ENCODE assay signal across 15 mouse cellular contexts in the genomic region with DNA sequence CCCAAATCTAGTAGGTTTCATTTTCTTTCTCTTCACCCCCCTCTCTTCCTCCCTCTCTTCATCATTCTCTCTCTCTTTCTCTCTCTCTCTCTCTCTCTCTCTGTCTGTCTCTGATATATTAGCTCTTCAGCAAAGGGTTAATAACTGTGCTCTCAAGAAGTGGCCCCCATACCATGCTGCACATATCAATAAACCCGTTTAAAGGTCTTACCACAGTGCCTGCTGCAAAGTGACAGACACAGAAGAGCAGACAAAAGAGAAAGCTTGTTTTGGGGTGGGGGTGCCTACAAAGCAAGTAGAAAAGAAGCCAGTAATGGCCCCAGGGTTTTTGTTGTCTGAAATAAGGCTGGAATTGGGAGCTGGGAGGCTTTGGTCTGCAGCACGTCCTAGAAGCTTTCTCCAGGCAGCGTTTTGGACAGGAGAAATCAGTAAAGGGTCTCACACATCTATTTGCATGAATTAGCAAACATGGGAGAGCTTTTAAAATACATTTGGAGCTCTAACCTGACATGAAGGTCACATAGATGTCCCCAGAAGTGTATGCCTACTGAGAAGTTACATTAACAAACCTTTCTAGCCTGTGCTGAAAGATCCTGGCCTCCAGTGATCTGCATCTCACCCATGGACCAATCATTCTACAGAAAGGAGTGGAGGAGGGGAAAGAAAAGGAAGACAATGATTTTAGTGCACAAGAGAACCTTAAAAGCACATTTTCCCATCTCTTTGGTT.
A peak's percentile ranks its signal among the peaks of the same experiment; 100 is the strongest.
DNase-seq lines count a peak whose midpoint lies in the region; ATAC-seq and TF ChIP-seq lines count a peak whose summit lies in the region.
"Had no signal": no experiment of that assay in that cellular context is flagged by ENCODE, and none has a peak within 500 bp of the region (broad histone marks: within the 10 kb centered on the region; RNA-seq: fewer than 3 reads in every experiment).

No protein-coding gene starts in this region.

- H3K9ac ChIP-seq in hindbrain, embryonic 12.5 days, result no peak overlapping the region
- H3K9ac ChIP-seq in midbrain, embryonic 14.5 days (replicated peaks; ENCODE audit: low read length), result no peak overlapping the region
- no peak overlapping the region for H3K9ac ChIP-seq in lung, postnatal 0 days (replicated peaks; ENCODE audit: low read depth)

- ATAC-seq in hindbrain, embryonic 12.5 days (ENCODE audit: low FRiP score), result peak; percentile 75
- ATAC-seq in midbrain, embryonic 14.5 days (ENCODE audit: low FRiP score, low TSS enrichment), result peak; percentile 41; the same call in 1 of the 2 replicates
- ATAC-seq in lung, postnatal 0 days, result no peak
- ATAC-seq: activated CD4-positive, CD25-positive, alpha-beta regulatory T cell, adult 4 months had no signal

- no peaks in the 10 kb centered on the region for H3K36me3 ChIP-seq in forebrain, embryonic 10.5 days (replicated peaks)
- H3K36me3 ChIP-seq in hindbrain, embryonic 12.5 days, result no peaks in the 10 kb centered on the region
- no peaks in the 10 kb centered on the region for H3K36me3 ChIP-seq in midbrain, embryonic 14.5 days (ENCODE audit: control insufficient read depth, insufficient read depth, low read length)
- H3K36me3 ChIP-seq in lung, postnatal 0 days (ENCODE audit: insufficient read depth, low read length), result no peaks in the 10 kb centered on the region

- peak overlapping the region; percentile 20; the same call in 1 of the 2 replicates for H3K4me2 ChIP-seq in hindbrain, embryonic 12.5 days (replicated peaks)
- H3K4me2 ChIP-seq in midbrain, embryonic 14.5 days (ENCODE audit: low read length), result peak overlapping the region; percentile 18
- H3K4me2 ChIP-seq in lung, postnatal 0 days (replicated peaks; ENCODE audit: low read depth, low read length), result no peak overlapping the region
- H3K4me2 ChIP-seq: heart, embryonic 11.5 days; liver, embryonic 11.5 days had no signal

- TF ChIP-seq POLR2A in brain, embryonic 14.5 days (IDR thresholded peaks at IDR 0.05; ENCODE audit: borderline replicate concordance, extremely low read depth, insufficient read depth, insufficient read length, poor library complexity, severe bottlenecking), result no peak

- peak; percentile 82 for DNase-seq in brain, embryonic 14.5 days (ENCODE audit: low read depth)
- no peak for DNase-seq in forebrain, embryonic 10.5 days (ENCODE audit: extremely low spot score, low spot score)
- peak; percentile 48 for DNase-seq in midbrain, embryonic 14.5 days
- DNase-seq in frontal cortex, postnatal 10 days (ENCODE audit: low spot score in 2 of 2), result no peak
- DNase-seq in kidney, postnatal 10 days, result no peak
- DNase-seq in gastrocnemius, postnatal 14 days, result no peak
- DNase-seq in lung, postnatal 0 days (ENCODE audit: low spot score), result no peak
- DNase-seq: gastrocnemius, adult 2 months; heart, postnatal 36 days; kidney, adult 18-20 months; thymus, postnatal 4 days had no signal

- peaks cover 4% of the 10 kb centered on the region; the same call in 1 of the 2 replicates for H3K9me3 ChIP-seq in forebrain, embryonic 10.5 days
- no peaks in the 10 kb centered on the region for H3K9me3 ChIP-seq in hindbrain, embryonic 12.5 days (replicated peaks)
- H3K9me3 ChIP-seq in midbrain, embryonic 14.5 days (ENCODE audit: control insufficient read depth, low read length), result no peaks in the 10 kb centered on the region
- no peaks in the 10 kb centered on the region for H3K9me3 ChIP-seq in lung, postnatal 0 days (ENCODE audit: low read length)

- intact Hi-C loops in gastrocnemius, postnatal 14 days (cut with DNase I; ENCODE audit: low total_unique reads), result no loop called here

- no peak for TF ChIP-seq EP300 in lung, postnatal 0 days (IDR thresholded peaks at IDR 0.05)

- 11% methylated on average over 3 of the region's 3 CpGs for WGBS in forebrain, embryonic 10.5 days
- 13% methylated on average over 3 of the region's 3 CpGs for WGBS in hindbrain, embryonic 12.5 days
- 2% methylated on average over 3 of the region's 3 CpGs for WGBS in midbrain, embryonic 14.5 days
- WGBS in lung, postnatal 0 days, result 45% methylated on average over 3 of the region's 3 CpGs

- no peaks in the 10 kb centered on the region for H3K27me3 ChIP-seq in forebrain, embryonic 10.5 days (ENCODE audit: poor library complexity, severe bottlenecking)
- no peaks in the 10 kb centered on the region for H3K27me3 ChIP-seq in hindbrain, embryonic 12.5 days
- no peaks in the 10 kb centered on the region for H3K27me3 ChIP-seq in midbrain, embryonic 14.5 days (ENCODE audit: control insufficient read depth, insufficient read depth, low read length)
- no peaks in the 10 kb centered on the region for H3K27me3 ChIP-seq in lung, postnatal 0 days (replicated peaks; ENCODE audit: insufficient read depth, low read length)

- TF ChIP-seq CTCF in brain, embryonic 14.5 days (IDR thresholded peaks at IDR 0.05; ENCODE audit: borderline replicate concordance, extremely low read depth, insufficient read depth, insufficient read length), result no peak
- TF ChIP-seq CTCF in lung, postnatal 0 days (IDR thresholded peaks at IDR 0.05), result no peak

- peak overlapping the region; percentile 85 for H3K27ac ChIP-seq in forebrain, embryonic 10.5 days
- peak overlapping the region; percentile 84 for H3K27ac ChIP-seq in hindbrain, embryonic 12.5 days
- H3K27ac ChIP-seq in midbrain, embryonic 14.5 days (replicated peaks; ENCODE audit: low read depth, low read length), result peak overlapping the region; percentile 79
- H3K27ac ChIP-seq in lung, postnatal 0 days (ENCODE audit: low read length), result no peak overlapping the region
- H3K27ac ChIP-seq: gastrocnemius, adult 2 months had no signal

- H3K4me3 ChIP-seq in forebrain, embryonic 10.5 days, result peak overlapping the region; percentile 11; the same call in 1 of the 2 replicates
- H3K4me3 ChIP-seq in hindbrain, embryonic 12.5 days, result no peak overlapping the region
- no peak overlapping the region for H3K4me3 ChIP-seq in midbrain, embryonic 14.5 days (replicated peaks; ENCODE audit: low read depth, low read length)
- no peak overlapping the region for H3K4me3 ChIP-seq in lung, postnatal 0 days (ENCODE audit: low read depth, low read length)
- H3K4me3 ChIP-seq: gastrocnemius, adult 2 months had no signal

- peaks cover 42% of the 10 kb centered on the region for H3K4me1 ChIP-seq in forebrain, embryonic 10.5 days
- H3K4me1 ChIP-seq in hindbrain, embryonic 12.5 days, result peaks cover 16% of the 10 kb centered on the region
- peaks cover 21% of the 10 kb centered on the region for H3K4me1 ChIP-seq in midbrain, embryonic 14.5 days (ENCODE audit: control insufficient read depth, insufficient read depth, low read length)
- H3K4me1 ChIP-seq in lung, postnatal 0 days (ENCODE audit: insufficient read depth, low read depth, low read length), result no peaks in the 10 kb centered on the region

Comparison
In these comparisons a context has a peak if more than half of its experiments do, and no peak if none do; other contexts are left out.
1. DNase-seq: peak in brain, embryonic 14.5 days (single experiment) and midbrain, embryonic 14.5 days (single experiment); none in forebrain, embryonic 10.5 days (single experiment), frontal cortex, postnatal 10 days (0 of 2), kidney, postnatal 10 days (single experiment), gastrocnemius, postnatal 14 days (single experiment) and lung, postnatal 0 days (single experiment).